Mouse (Mus musculus) left cerebral cortex, postnatal 10 days (tissue): ENCODE data around the gene E130114P18Rik. TPM values are rescaled to one million over a fixed set of nuclear protein-coding genes. Genes with fewer than 3 reads are reported as not detected.
A peak's percentile ranks its signal among the peaks of the same experiment; 100 is the strongest.

Experiments used
- DNase-seq, 2 experiments: peaks; one replicate each; pipeline ENCODE4 v3.0.0; 2021 to 2022; ENCODE audit warnings: low spot score in 2 of 2, mixed read lengths in 1 of 2; ENCODE audit errors: extremely low spot score in 1 of 2
- intact Hi-C: fragments of 180-260 bp; cut with DNase I; formaldehyde crosslinking; loops from one replicate; pipeline ENCODE4 v1.15.1; 2025
- total RNA-seq, 2 experiments: library from RNA; stranded (reverse); gene quantifications; 2 replicates each; pipeline ENCODE4 v1.2.3; 2021

The E130114P18Rik gene
- total RNA-seq, 2 experiments from 2014 or later, result 6.1 to 6.9 TPM

- intact Hi-C loops, result no loop called here
- no peak for DNase-seq
Measured at GRCm38 (mm10) chr4:97765341-97766020, 12.4 kb downstream of the E130114P18Rik start.

- no peak for DNase-seq
Measured at GRCm38 (mm10) chr4:97764616-97765015, 13.3 kb downstream of the E130114P18Rik start.

GRCm38 (mm10) chr4:97758661-97759060, 19.2 kb downstream of the E130114P18Rik start:
- intact Hi-C loops, result loop anchor here (10.0 kb wide), 2 partner anchors 486 to 686 kb away; no protein-coding TSS in a partner anchor
- no peak for DNase-seq

More at GRCm38 (mm10) chr4:97764616-97765015, 13.3 kb downstream of the E130114P18Rik start:
- intact Hi-C loops, result no loop called here

DNA sequence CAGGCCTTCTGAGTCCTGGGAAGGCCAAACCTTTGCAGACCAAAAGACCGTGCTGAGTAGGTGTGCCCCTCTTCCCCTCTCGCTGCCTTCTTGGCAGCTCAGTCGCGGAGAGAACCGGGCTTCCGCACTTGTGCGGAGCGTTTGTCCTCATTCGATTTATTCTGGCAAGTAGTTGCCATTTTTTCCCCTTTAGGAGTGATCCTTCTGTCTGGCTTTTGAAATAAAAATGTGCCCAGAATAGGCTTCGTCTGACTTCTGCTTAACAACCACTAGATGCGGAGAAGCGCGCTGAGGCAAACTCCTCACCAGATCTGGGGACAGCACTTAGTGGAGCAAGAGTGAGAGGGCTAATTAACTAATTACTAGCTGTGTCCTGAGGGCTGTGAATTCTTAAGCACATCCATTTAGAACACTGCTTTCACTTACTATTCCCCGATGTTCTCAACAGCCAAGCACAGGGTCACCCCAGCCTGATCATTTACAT, 19.9 kb downstream of the E130114P18Rik start:
- intact Hi-C loops, result loop anchor here (10.0 kb wide), 2 partner anchors 487 to 687 kb away; no protein-coding TSS in a partner anchor

DNA sequence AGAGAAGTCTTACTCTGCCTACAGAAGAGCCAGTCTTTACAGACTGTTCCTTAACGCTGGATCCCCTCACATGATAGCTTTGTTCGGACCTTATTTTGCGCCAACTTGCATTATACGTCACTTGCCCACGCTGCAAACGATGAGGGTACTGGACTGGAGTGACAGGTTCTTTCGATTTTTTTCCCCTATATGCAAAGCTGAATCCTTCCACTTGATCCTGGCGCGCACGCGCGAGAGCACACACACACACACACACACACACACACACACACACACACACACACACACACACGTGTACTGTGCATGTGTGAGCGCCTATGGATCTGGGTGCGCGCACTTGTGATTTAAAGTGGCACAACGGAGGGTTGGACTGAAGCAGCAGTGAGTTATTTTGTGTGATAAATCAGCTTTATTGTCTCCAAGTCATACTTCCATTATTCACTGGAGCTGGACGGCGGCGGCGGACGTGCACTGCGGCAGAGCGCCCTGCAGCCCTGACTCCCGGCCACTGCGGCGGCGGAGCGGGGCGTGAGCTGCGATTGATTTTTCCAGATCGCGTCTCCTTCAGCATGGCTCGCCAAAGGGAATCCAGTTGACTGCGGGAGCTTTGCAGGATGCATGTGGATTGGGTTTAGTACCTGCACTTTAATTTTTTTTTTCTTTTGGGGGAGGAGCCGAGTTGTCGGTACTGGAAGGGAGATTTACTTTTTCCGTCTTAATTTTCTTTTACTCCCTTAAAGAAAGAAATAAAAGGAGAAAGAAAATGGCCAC, 20.5 kb downstream of the E130114P18Rik start:
- intact Hi-C loops, result loop anchor here (10.0 kb wide), 2 partner anchors 487 to 687 kb away; no protein-coding TSS in a partner anchor
- DNase-seq, result peak in 1 of 2 experiments; percentile 80

More for the DNA sequence above, 19.9 kb downstream of the E130114P18Rik start:
- peak; percentile 52 to 70 for DNase-seq

DNA sequence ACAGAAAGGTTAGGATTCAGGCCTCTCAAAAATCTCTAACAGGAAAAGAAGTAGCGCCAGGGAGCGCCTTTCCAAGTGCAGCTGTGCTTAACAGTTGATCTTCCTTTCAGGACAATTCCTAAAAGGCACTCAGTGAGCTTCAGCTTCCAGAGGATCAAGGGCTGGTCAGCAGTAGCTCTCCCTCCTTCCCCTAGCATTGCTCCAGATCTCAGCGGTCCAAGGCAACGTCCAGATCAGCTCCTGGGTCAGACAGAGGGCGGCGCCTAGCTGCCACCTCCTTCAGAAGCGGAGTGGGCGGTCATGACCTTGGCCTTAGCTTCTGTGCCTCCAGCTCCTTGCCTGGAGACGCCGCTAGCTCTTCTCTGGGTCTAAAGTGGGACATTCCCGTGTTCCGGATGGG, 23.6 kb downstream of the E130114P18Rik start:
- intact Hi-C loops, result loop anchor here (5.0 to 10.0 kb wide), 3 partner anchors 348 to 691 kb away; no protein-coding TSS in a partner anchor
- peak in 1 of 2 experiments; percentile 70 for DNase-seq

GRCm38 (mm10) chr4:97753521-97753920, 24.4 kb downstream of the E130114P18Rik start:
- intact Hi-C loops, result loop anchor here (5.0 to 10.0 kb wide), 3 partner anchors 349 to 691 kb away; no protein-coding TSS in a partner anchor
- DNase-seq, result no peak

DNA sequence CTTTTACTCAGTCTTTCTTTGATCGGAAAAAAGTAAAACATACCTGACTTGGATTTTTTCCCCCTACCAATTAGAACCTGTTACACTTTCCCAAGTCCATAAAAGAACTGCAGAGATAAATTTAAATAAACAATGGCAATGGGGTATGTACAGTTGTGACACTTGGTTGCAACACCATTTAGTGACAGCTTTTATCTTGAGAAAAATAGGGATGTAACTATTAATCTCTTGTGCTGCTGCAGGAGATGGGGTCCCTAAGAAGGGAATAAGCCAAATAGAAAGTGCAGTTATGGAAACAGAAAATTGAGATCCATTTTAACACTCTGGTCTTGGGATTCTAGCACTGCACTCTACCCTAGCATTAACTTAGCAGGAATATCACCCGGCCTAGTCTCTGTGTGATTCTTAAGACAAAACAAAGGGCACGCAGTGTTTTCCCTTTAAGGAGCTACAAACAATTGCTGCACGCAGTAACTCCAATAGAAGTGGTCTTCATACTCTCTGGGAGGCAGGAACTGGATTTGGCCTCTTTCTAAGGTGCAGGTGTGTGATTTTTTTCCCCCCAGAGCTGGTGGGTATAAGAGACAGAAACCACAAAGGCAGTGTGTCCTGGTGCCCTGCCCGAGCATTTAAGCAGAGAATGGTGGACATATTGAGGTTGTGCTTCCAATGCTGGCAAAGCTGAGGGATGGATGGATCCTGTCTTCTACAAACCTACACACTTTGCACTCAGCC, 25.4 kb downstream of the E130114P18Rik start:
- no peak for DNase-seq
- intact Hi-C loops, result loop anchor here (5.0 to 10.0 kb wide), 3 partner anchors 350 to 692 kb away; no protein-coding TSS in a partner anchor

- intact Hi-C loops, result loop anchor here (2.0 to 10.0 kb wide), 4 partner anchors 351 to 693 kb away; no protein-coding TSS in a partner anchor
- peak in 1 of 2 experiments; percentile 88 for DNase-seq
Measured at GRCm38 (mm10) chr4:97751483-97752251, 26.2 kb downstream of the E130114P18Rik start.

- peak; percentile 85 to 94 for DNase-seq
- intact Hi-C loops, result loop anchor here (2.0 to 10.0 kb wide), 4 partner anchors 351 to 694 kb away; no protein-coding TSS in a partner anchor
Measured at GRCm38 (mm10) chr4:97751030-97751482, 26.8 kb downstream of the E130114P18Rik start.

DNA sequence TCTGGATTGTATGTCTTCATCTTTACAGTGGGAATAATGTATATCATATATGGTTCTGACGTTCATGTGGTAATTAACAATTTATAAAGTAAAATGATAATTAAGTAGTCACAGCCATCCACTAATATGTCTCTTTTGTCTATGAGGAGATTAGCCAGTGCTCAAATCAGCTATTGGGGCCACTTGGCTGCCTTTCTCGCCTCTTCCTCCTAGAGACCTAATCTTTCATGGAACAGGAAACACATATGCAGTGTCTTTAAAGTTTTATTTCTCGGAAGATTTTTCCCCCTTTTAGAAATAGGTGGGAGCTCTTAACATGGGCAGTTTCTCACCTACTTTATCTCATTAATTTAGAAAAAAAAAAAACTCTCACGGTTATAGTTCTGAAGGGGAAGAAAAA, 27.5 kb downstream of the E130114P18Rik start:
- no peak for DNase-seq
- intact Hi-C loops, result loop anchor here (2.0 to 10.0 kb wide), 4 partner anchors 352 to 694 kb away; no protein-coding TSS in a partner anchor

- peak in 1 of 2 experiments; percentile 26 for DNase-seq
- intact Hi-C loops, result loop anchor here (5.0 to 10.0 kb wide), 5 partner anchors 69 to 1042 kb away; no protein-coding TSS in a partner anchor
Measured at GRCm38 (mm10) chr4:97746106-97746900, 31.6 kb downstream of the E130114P18Rik start.

GRCm38 (mm10) chr4:97745296-97746105, 32.4 kb downstream of the E130114P18Rik start:
- intact Hi-C loops, result loop anchor here (5.0 to 10.0 kb wide), 5 partner anchors 68 to 1041 kb away; no protein-coding TSS in a partner anchor
- peak; percentile 70 to 84 for DNase-seq

DNA sequence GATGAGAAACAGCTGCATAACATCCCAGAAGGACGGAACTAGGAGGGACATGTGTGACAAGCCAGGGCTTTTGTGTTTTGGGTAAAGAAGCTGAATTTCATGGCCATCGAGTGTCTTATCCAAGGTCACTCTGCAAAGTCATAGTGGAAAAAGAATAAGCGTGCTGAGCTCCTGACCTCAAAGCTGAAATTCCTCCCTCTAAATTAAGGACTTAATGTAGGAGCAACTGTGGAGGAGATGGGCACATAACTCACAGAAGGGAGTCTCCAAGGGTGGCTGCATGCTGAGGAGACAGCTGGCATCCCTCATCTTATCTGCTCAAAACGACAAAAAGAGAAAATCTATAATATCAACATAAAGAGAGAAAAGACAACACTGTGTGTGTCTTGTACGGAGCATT, 33.9 kb downstream of the E130114P18Rik start:
- DNase-seq, result no peak
- intact Hi-C loops, result loop anchor here (10.0 kb wide), 1 partner anchor 1039 kb away; no protein-coding TSS in a partner anchor

DNA sequence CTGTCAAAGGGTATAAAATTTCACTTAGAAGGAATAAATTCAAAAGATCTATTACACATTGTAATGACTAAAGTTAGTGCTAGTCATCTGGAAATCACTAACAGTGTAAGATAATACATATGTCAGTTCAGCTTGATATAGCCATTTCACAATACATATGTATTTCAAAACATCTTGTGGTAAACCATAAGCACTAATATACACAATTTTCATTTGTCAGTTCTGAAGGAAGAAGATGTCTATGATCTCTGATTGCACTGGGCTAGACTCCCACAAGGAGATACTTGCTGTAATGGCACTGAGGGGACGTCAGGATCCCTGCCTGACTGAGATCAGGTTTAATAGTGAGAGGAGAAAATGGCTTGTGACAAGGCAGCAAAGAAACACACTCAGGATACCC, 44.5 kb downstream of the E130114P18Rik start:
- DNase-seq, result no peak
- intact Hi-C loops, result no loop called here

DNA sequence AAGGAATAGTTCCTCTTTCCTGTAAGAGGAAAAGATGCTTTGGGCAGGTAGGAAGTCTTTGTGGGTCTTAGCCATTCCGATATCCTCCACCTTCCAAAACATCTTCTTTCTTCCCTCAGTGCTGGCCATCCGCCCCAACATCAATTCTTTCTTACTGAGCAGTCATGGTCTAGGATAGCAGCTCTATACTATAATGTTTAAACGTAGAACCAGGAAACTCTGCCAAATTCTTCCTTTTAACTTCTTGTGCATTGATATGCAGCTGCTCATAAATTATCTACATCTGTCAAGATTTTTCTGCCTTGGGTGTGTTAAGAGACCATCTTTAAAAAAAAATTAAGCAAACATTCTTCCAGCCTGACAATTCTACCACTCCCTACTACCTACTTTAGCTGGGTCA, 47.5 kb downstream of the E130114P18Rik start:
- intact Hi-C loops, result no loop called here

More for the DNA sequence above, 47.5 kb downstream of the E130114P18Rik start:
- no peak for DNase-seq
